Mouse (Mus musculus) mature B cell (primary cell): ENCODE data around the gene Zbtb48.

Experiments
- in situ Hi-C: fragments of 300-500 bp; cut with MboI; formaldehyde crosslinking; loops from 2 replicates; pipeline ENCODE4 v1.14.3; 2019

Gene Zbtb48

GRCm38 (mm10) chr4:152000906-152001305, 26.6 kb downstream of the Zbtb48 start:
- in situ Hi-C loops, result no loop called here

DNA sequence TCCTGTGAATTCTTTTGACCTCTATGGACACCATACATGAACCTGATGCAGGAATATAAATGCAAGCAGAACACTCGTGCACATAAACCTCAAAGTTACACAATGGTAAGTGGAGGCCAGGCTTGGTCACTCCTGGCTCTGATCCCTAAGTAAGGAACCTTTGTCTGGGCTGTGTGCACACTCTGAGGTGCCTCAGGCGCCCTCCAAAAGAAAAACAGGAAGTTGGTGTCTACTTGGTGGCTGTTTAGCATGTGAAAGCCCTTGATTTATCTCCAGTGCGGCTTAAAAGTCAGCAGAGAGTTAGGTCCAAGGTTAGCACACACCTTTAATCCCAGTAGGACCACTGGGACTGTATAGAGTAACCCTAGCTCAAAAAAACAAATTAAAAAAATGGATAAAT, 28.0 kb downstream of the Zbtb48 start:
- in situ Hi-C loops, result no loop called here

- in situ Hi-C loops, result no loop called here
Observed at GRCm38 (mm10) chr4:151997701-151998100, 29.8 kb downstream of the Zbtb48 start.

DNA sequence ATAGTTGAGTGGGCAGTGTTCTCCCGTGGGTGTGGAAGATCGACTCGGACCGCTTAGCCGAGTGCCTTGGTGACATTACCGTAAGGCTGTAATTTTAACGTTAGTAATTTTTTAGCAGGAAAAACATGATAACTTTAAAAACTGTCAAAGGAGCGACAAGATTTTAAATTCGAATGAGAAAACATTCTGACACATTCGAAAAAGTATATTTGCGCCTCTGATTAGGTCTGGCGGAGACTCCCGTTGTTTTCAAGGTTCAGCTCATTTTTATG, 30.6 kb downstream of the Zbtb48 start:
- in situ Hi-C loops, result no loop called here

DNA sequence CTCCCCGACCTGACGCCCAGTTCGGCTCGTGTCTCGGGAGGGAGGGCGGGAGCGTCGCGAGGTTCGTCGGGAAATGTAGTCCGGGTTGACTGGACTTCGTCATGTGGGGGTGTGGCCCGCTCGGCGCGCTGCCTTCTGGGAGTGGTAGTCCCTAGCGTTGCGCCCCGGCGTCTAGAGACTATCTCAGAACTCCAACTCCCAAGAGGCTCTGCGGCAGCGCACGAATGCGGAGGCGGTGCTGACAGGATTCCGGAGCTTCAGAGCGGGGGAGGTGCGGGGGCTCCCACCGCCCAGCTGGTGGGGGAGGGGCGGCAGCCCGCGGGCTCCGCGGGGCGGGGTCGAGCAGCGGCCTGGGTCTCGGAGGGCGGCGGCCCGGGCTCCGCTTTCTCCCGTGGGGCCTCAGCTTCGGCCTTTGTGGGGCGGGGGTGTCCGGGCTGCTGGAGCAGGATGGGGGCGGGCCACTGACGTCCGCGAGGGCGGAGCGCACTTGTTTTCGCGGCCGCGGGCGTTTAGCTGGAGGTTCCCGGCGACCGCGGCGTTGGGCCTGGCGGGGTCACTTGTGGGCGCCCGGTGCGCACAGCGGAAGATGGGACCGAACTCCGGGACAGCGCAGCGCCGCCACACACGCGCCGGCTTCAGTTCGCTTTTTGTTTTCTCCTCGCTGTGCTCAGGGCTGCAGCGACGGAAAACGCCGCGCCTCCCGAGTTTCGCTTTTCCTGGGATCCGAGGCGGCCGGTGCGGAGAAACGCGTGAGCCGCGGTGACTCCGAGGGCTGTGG, 31.1 kb downstream of the Zbtb48 start, which contains the start of gene Phf13:
Gene Phf13, minus strand, starts transcription at position 86 of the 778 bp plus-strand sequence.
- in situ Hi-C loops, result no loop called here

DNA sequence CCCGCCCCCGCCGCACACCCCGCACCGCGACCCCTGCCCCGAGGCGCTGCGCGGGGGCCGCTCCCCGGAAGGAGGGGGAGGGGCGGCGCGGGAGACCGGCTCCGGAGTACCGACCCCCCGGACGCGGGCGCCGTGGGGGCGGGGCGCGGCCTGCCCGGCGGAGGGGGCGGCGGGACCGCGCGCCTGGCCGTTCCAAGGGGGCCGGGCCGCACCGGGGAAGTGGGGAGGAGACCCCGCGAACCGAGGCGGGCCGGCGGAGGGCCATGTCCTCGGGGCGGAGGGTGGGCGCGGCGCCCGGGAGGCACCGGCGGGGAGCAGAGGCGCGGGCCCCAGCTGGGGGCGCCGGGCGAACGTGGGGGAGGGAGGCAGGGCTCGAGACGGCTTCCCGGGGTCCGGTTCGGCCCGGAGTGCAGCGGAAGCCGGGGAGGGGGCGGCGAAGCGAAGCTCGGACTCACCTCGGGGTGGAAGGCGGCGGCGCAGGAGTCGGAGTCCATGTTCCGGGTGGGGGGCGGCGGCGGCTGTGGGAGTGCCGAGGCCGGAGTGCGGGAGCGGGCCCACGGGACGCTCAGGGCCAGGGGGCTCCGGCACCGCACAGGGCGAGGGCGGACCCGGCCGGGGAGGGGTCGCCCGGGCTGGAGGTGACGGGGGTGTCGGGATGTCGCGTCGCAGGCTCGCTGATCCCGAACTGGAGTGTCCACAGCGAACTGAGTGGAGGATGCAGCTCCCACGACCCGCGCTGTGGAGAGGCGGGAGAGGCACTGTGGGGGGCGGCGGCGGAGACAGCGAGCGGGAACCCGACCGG, 31.9 kb downstream of the Zbtb48 start:
- in situ Hi-C loops, result no loop called here

GRCm38 (mm10) chr4:151994228-151995171, 33.0 kb downstream of the Zbtb48 start:
- in situ Hi-C loops, result no loop called here

DNA sequence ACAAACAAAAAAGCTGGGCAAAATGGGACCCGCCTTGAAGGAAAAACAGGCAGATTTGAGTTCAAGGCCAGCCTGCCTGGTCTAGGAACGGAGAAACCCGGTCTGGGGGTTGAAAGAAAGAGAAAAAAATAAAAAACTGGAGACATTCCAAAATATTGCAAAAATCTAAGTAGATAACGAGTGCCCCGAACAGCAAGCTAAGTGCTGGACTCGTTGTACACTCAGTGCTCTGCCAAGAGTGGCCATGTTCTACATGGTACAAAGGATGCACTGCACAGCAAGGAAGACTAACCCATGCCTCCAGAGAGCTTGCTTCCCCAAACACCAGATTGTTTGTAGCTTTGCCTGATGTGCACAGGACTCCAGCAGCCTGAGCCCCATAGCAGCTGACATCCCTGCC, 34.4 kb downstream of the Zbtb48 start:
- in situ Hi-C loops, result no loop called here

DNA sequence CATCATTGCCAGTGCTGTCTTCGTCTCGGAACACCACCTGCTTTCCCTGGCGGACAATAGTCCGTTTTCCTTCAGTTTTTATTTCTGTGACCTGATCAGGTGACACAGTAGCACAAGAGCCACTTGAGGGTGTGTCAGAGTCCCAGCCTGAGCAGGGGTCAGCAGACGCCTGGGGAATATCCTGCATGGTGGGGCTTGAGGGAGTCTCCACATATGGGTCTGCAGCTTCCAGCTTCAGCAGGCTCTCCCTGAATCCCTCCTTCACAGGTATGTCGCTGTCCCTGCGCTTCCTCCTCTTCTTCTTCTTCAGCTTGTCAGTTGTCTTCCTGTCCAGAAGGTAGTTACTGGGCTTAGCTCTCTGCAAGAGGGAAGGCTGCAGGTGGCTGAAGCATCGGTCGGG, 35.4 kb downstream of the Zbtb48 start:
- in situ Hi-C loops, result no loop called here

DNA sequence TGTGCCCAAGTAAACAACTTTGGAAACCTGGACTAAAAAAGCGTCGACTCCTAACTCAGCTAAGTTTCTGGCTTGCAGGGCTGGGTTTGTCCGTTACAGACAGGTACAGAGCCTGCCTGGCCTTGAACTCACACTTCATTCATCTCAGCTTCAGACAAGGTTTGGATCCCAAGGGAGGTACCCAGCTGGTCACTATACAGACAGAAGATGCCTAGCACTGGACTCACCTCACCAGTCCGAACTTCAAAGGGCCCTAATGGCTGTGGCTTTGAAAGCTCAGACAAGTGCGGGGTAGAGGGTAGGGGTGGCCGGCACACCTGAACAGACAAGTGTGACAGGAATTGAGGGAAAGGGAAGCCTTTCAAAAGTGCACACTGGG, 38.4 kb downstream of the Zbtb48 start:
- in situ Hi-C loops, result no loop called here

- in situ Hi-C loops, result no loop called here
Observed at GRCm38 (mm10) chr4:151988342-151989109, 38.9 kb downstream of the Zbtb48 start, which contains the start of gene Thap3. Gene Thap3, minus strand, starts transcription at chr4:151988997.

DNA sequence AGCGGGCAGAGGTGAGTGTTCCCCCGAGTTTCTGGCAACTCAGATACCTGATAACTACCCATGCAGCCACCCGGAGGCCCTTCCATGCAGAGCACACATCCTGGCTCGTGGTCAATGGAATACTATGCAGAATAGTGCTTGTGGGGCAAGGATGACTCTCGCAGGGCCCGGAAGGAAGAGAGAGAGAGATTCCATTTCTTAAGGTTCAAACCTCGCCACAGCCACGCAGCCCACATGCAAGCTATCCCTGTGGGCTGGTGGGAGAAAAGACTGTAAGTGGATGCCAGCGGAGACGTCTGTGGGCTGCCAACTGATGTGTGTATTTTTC, 39.5 kb downstream of the Zbtb48 start:
- in situ Hi-C loops, result no loop called here

- in situ Hi-C loops, result no loop called here
Observed at GRCm38 (mm10) chr4:151986650-151987049, 40.8 kb downstream of the Zbtb48 start.

- in situ Hi-C loops, result no loop called here
Observed at GRCm38 (mm10) chr4:151985886-151986285, 41.6 kb downstream of the Zbtb48 start.

DNA sequence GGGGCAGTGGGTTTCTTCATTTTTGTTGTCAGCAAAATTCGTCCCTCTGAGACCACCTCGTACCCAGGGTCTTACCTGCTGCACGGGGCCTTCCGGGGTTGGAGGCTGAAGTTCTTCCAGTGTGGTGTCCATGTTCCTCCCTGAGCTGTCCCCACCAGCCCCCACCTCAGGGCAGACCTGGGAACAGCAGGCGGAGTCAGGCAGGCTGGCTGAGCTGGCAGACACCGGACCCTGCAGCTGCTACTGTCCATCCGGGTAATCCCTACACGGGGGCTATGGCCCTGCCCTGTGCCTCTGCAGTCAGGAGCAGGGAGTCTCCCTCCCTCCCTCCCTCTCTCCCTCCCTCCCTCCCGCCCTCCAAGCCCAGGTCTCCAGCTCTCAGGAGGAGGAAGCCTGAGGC, 43.9 kb downstream of the Zbtb48 start:
- in situ Hi-C loops, result no loop called here

DNA sequence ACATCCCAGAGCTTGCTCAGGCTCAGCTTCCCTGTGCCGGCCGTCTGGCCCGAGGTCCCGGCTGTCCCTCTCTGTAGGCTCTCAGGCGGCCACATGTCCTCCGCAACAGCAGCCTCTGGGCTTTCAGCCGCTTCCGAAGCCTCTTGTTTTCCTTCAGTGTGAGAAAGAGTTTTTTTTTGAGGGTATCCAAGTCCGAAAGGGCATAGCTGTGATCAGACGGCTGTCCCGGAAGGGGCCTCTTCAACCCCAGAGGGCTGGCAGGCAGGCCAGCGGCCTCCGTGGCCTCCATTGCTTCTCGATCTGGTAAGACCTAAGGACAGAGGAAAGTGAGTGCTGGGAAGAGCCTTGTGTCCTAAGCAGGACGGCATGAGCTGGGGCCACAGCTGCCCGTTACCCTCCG, 44.4 kb downstream of the Zbtb48 start:
- in situ Hi-C loops, result no loop called here

DNA sequence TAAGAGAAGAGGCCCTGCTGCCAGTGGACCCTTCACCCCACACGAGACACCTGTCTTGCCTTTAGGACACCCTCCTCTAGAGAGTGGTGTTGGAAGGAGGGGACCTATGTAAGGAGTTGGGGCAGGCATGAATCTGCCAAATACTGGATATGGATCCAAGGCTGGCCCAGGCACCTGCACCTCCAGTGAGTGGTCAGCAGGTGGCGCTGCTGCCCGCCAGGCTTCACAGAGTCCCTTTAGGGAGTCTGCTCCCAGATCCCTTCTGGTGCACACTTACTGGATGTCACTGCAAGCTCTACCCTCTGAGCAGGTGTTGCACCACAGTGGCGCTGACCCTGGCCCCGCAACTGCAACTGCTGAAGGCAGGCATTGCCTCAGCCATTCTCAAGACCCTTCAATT, 46.1 kb downstream of the Zbtb48 start:
- in situ Hi-C loops, result no loop called here

- in situ Hi-C loops, result no loop called here
Observed at GRCm38 (mm10) chr4:151980699-151981098, 46.8 kb downstream of the Zbtb48 start.

DNA sequence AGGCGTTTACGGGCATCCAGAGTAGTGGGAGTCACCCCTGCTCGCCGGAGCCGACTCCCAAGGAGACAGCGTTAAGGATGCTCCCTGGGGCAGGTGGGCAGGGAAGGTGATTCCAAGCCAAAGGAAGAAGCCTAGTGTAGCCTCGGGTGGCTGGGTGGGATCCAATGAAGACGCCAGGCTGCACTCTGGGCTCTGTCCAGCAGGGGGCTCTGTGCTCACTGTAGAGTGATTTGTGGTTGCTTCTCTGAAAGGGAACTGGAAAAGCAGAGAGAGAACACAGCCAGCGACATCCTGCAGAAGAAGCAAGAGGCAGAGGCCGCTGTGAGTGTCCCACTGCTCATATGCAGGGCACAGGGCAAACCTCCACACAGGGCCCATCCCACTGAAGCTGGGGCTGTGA, 49.7 kb downstream of the Zbtb48 start:
- in situ Hi-C loops, result no loop called here

GRCm38 (mm10) chr4:151975441-151975840, 52.0 kb downstream of the Zbtb48 start:
- in situ Hi-C loops, result no loop called here

- in situ Hi-C loops, result no loop called here
Observed at GRCm38 (mm10) chr4:151972221-151972967, 55.1 kb downstream of the Zbtb48 start.
